Mouse (Mus musculus): ENCODE data around the gene Grik3. TPM values are rescaled to one million over a fixed set of nuclear protein-coding genes. Genes with fewer than 3 reads are reported as not detected.

Grik3 gene
- polyA plus RNA-seq, 1 experiment from 2014 or later, result not detected

DNA sequence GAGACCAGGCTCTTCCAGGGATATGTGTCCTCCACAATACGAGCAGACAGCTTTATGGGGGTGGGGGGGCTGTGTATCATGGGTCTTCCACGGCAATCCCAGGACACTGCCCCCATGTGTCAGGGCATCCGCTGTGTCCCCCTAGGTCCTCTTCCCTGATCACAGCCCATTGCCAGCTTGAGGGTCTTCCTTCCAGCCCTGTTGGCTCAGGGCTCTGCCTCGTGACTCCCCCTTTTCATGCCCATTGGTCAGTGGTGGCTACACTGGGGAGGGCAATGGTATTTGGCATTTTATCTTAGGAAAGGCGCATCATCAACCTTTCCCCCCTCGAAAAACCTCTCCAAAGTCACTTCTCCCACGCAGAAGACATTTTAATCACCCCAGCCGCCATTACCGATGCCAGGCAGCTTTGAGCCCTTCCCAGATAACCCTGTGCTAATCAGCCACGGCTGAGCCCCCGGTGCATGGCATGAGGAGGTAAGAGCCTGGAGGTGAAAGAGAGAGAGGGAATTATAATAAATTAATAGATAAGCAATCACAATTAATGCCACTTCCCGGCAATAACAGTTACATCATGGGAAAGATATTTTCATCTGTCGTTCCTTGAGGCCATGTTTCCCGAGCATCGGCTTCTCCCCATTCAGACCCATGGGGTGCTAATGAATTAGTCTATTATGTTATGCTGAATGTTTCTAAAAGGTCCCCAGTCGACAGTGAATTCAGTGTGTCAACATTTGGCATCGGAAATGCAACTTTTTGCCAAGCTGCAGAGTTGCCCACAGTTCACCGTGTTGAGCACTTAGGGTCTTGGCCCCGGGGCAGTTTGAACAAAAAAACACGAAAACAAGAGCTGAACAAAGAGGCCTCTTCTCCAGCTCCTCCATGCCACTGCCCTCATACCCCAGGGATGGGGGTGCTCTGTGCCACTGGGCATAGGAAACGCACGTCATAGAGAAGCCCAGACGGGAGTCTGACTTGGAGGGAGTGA is 154.4 kb downstream of the Grik3 start:
- 88% methylated on average over 23 of the region's 23 CpGs for WGBS (ENCODE audit: missing documents)
- Histone ChIP-seq H3K4me3 (ENCODE audit: inconsistent target) (no peak overlapping the region), H3K36me3 (ENCODE audit: inconsistent target) (no peaks in the 10 kb centered on the region), H3K79me2 (ENCODE audit: inconsistent target) (no peaks in the 10 kb centered on the region), H3K27ac (no peak overlapping the region)

DNA sequence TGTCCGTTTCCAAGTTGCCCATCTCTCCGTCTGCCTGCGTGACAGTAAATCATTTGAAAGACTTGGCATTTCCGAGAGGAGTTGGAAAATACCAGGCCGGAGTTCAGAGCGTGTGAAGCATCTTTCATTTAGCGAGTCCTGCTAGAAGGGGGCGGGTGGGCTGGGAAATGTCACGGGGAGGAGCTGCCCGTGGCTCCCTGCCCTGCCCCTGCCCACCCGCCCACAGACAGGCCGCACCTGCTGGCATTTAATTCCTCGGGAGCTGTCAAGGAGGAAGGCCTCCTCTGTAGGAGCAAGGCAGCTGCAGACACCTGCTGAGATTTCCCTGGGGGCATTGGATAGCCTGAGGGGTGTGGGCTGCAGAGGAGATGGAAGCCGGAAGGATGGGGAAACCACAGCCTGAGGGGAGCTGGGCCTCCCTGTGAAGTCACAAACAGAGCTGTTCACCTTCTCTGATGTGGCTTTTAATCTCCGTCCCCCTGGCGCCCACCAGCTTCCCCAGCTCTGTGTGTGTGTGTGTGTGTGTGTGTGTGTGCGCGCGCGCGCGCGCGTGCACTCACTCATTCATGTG is 161.3 kb downstream of the Grik3 start:
- Histone ChIP-seq H3K36me3 (ENCODE audit: inconsistent target) (no peaks in the 10 kb centered on the region), H3K4me3 (ENCODE audit: inconsistent target) (no peak overlapping the region), H3K79me2 (ENCODE audit: inconsistent target) (no peaks in the 10 kb centered on the region), H3K27ac (no peak overlapping the region)
- WGBS (ENCODE audit: missing documents), result 16% methylated on average over 16 of the region's 24 CpGs

DNA sequence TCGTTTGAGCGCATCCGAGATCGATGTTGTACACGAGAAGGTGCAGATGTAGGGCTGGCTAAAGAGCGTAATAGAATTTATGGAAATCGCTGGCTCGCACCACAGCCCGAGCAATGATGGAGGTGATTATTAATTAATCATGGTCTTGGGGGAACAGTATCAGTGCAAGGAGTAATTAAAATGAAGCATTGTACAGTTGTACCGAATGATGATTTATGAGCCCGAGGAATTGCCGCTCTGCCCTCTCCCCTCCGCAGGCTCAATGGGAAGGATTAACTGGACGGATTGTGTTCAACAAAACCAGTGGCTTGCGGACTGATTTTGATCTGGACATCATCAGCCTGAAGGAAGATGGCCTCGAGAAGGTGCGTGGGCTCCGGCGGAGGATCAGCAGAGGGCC is 165.5 kb downstream of the Grik3 start:
- H3K4me3 ChIP-seq (ENCODE audit: inconsistent target), result no peak overlapping the region
- no peak overlapping the region for H3K27ac ChIP-seq
- H3K79me2 ChIP-seq (ENCODE audit: inconsistent target), result no peaks in the 10 kb centered on the region
- 95% methylated on average over 19 of the region's 19 CpGs for WGBS (ENCODE audit: missing documents)
- no peaks in the 10 kb centered on the region for H3K36me3 ChIP-seq (ENCODE audit: inconsistent target)

DNA sequence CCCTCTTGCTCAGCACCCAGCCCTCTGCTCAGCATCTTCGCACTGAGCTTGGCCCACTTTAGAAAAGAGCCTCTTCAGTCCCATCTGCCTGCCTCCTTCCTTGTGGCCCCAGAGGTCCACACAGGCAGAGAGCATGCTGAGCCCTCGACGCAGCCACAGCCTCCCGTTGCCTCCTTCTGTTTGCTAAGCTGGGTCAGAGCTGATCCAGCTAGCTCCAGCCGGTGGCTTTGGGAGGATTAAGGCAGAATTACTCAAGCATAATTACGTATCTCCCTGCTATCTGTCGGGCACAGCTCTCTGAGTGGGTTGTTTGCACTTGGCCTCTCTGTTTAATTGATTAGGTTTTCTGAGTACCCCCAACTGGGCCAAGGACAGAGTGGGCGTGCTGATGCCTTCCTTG is 167.9 kb downstream of the Grik3 start:
- H3K27ac ChIP-seq, result no peak overlapping the region
- no peaks in the 10 kb centered on the region for H3K79me2 ChIP-seq (ENCODE audit: inconsistent target)
- H3K36me3 ChIP-seq (ENCODE audit: inconsistent target), result no peaks in the 10 kb centered on the region
- WGBS (ENCODE audit: missing documents), result 93% methylated on average over 8 of the region's 8 CpGs
- no peak overlapping the region for H3K4me3 ChIP-seq (ENCODE audit: inconsistent target)

DNA sequence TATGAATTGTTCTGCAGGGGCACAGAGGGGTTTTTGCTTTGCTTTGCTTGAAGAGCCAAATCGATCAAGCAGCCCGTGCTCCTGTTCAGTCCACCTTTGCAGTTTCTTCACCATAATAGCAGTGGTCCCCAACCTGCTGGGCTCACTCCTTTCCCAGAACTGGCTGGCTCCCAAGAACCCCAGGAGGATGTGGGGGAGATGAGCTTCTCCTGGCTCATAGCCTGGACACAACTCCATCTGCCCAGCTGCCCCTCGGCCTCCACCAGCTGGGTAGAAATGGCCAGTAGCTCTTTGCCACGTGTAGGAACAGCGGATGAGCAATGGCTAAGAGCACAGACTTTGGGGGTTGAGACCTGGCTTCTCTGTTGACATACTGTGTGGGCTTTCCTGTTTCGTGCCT is 171.5 kb downstream of the Grik3 start:
- Histone ChIP-seq H3K27ac (no peak overlapping the region), H3K79me2 (ENCODE audit: inconsistent target) (no peaks in the 10 kb centered on the region), H3K36me3 (ENCODE audit: inconsistent target) (no peaks in the 10 kb centered on the region), H3K4me3 (ENCODE audit: inconsistent target) (no peak overlapping the region)
- 85% methylated on average over 6 of the region's 6 CpGs for WGBS (ENCODE audit: missing documents)

DNA sequence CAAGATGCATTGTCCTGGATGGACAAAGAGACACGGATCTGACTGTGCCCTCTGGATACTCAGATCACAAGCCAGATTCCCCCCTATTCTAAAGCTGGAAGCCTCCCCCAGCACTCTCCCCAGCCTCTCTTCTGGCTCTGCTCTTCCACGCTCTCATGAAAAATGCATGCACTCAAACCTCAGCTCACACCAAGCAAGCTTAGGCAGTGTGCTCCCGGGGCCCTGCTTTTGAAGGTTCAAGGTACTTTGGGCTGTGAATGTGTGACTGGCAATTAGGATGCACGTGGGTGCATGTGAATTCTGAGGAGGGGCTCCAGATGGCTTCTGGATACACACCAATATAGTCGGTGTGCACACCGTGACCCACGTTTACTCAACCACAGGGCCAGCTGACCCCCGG is 172.8 kb downstream of the Grik3 start:
- 88% methylated on average over 8 of the region's 8 CpGs for WGBS (ENCODE audit: missing documents)
- Histone ChIP-seq H3K36me3 (ENCODE audit: inconsistent target) (no peaks in the 10 kb centered on the region), H3K79me2 (ENCODE audit: inconsistent target) (no peaks in the 10 kb centered on the region), H3K4me3 (ENCODE audit: inconsistent target) (no peak overlapping the region), H3K27ac (no peak overlapping the region)

DNA sequence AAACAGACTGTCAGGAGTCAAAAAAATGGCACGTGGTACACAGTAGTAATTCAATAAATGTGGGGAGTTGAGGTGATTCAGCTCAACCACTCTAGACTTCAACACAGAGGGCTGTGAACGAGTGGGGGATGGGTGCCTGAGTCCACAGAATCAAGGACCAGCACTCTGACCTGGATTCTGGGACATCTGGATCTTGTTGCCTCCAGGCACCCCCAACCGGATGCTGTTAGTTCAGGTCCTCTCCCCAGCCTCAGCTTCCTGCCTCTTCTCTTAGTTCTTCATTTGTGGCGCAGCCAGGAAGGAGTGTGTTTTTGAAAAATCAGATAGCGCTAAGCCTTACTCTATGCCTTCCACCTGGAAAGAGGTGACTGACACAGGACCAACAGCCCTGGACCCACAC is 175.5 kb downstream of the Grik3 start:
- H3K27ac ChIP-seq, result no peak overlapping the region
- H3K36me3 ChIP-seq (ENCODE audit: inconsistent target), result no peaks in the 10 kb centered on the region
- no peaks in the 10 kb centered on the region for H3K79me2 ChIP-seq (ENCODE audit: inconsistent target)
- no peak overlapping the region for H3K4me3 ChIP-seq (ENCODE audit: inconsistent target)
- WGBS (ENCODE audit: missing documents), result 8% methylated on average over 5 of the region's 5 CpGs

DNA sequence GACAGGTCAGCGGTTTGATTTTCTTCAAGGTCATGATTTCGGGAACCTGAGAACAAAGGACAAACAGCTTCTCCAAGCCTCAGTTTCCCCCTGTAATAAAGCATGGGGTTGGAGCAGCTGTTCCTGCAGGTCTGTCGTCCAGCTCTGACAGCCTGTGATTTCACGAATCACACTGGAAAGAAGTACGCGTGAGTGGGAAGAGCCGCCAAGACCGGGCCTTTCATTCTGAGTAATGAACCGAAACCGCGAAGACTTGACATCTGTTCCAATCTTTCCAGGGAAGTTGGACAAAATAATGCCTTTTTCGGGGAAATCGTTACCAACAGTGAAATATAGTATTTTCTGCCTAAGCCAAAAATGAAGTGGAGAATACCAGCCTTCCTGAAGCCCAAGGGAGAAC is 191.5 kb downstream of the Grik3 start:
- Histone ChIP-seq H3K4me3 (ENCODE audit: inconsistent target) (no peak overlapping the region), H3K79me2 (ENCODE audit: inconsistent target) (no peaks in the 10 kb centered on the region), H3K27ac (no peak overlapping the region), H3K36me3 (ENCODE audit: inconsistent target) (no peaks in the 10 kb centered on the region)
- WGBS (ENCODE audit: missing documents), result 96% methylated on average over 13 of the region's 13 CpGs

DNA sequence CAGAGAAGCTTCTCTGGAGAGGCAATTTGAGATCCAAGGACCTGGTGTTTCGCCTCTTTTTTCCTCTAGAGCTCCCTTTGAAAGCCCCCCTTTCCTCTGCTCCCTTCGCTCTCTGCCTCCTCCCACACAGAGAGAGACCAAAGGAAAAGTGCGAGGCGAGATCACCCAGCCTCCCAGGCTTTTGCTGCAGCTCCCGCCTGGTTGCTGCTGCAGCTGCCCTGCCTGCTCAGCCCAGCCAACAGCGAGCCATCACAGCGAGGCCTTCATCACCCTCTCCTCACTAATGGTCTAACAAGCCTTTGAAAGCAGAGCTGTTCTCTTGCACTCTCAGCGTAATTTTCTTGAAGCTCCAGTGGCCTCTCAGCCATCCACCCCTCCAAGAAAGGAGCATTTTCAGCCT is 196.6 kb downstream of the Grik3 start:
- Histone ChIP-seq H3K36me3 (ENCODE audit: inconsistent target) (no peaks in the 10 kb centered on the region), H3K4me3 (ENCODE audit: inconsistent target) (no peak overlapping the region), H3K79me2 (ENCODE audit: inconsistent target) (no peaks in the 10 kb centered on the region), H3K27ac (no peak overlapping the region)
- WGBS (ENCODE audit: missing documents), result 37% methylated on average over 8 of the region's 8 CpGs

DNA sequence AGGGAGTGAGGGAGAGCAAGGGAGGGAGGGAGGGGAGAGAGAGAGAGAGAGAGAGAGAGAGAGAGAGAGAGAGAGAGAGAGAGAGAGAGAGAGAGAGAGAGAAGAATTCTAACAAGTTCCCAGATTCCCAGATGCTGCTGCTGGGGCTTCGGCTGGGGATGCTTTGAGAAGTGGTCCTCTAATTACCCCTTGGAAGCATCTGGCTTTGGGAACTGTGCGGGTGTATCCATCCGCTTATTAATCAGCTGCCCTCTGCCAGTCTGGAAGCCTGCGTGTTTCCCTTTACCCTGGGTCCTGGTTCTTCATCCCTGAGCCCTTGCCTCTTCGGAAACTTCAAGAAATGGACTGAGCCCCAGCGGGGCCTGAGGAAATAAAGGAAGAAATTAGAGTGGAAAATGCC is 204.9 kb downstream of the Grik3 start:
- Histone ChIP-seq H3K27ac (no peak overlapping the region), H3K79me2 (ENCODE audit: inconsistent target) (no peaks in the 10 kb centered on the region), H3K36me3 (ENCODE audit: inconsistent target) (no peaks in the 10 kb centered on the region), H3K4me3 (ENCODE audit: inconsistent target) (no peak overlapping the region)
- WGBS (ENCODE audit: missing documents), result 56% methylated on average over 6 of the region's 6 CpGs

DNA sequence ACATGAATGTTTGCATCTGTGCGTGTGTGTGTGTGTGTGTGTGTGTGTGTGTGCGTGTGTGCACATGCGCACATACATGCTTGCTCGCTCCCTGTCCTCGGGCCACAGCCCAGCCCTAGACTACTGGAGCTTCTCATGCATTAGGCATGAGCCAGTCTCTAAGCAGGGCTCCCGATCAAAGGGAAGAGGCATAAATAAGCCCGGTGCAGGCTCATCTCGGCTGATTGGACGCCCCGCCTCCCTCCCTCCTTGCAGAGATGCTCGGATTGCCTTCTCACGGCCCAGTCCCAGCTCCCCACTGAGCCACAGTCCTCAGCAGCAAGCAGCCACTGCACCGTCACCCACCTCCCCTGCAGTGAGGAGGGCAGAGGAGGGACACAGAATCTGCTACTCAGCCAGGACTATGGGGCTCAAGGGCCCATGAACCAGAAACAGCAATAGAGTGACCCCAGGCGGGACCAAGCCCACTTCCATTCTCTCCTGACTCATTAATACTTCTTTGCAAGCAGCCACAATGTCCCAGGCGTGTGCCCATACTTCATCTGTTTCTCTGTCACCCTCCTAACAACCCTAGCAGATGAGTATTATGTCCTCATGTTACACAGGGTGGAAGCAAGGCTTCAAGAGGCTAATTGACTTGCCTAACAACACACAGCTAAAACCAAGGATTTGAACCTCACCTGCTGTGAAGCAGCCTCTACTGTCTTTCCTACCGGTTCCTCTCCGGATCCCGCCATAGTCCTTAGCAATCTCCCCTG is 205.9 kb downstream of the Grik3 start:
- no peaks in the 10 kb centered on the region for H3K36me3 ChIP-seq (ENCODE audit: inconsistent target)
- WGBS (ENCODE audit: missing documents), result 29% methylated on average over 16 of the region's 18 CpGs
- H3K79me2 ChIP-seq (ENCODE audit: inconsistent target), result no peaks in the 10 kb centered on the region
- H3K27ac ChIP-seq, result no peak overlapping the region
- no peak overlapping the region for H3K4me3 ChIP-seq (ENCODE audit: inconsistent target)

DNA sequence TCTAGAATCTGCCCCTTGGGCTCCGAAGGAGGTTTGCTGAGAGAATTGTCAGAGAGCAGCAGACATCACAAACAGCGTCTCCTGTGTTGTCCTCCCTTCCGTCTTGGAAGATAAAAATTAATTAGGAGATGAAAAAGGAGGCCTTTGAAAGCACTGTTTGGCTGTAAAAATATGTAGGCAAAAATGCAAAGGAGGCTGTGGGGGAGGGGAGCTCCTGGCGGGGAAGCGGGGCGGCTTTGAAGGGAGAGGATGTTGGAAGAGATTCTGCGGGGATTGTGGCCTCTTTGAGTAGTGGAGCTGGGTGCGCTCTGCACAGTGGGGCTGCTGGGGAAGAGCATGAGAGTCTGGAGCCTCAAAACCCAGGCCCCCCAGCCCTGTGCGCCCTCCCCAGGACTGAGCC is 207.1 kb downstream of the Grik3 start:
- no peaks in the 10 kb centered on the region for H3K36me3 ChIP-seq (ENCODE audit: inconsistent target)
- no peak overlapping the region for H3K27ac ChIP-seq
- H3K79me2 ChIP-seq (ENCODE audit: inconsistent target), result no peaks in the 10 kb centered on the region
- H3K4me3 ChIP-seq (ENCODE audit: inconsistent target), result no peak overlapping the region
- 27% methylated on average over 9 of the region's 9 CpGs for WGBS (ENCODE audit: missing documents)

DNA sequence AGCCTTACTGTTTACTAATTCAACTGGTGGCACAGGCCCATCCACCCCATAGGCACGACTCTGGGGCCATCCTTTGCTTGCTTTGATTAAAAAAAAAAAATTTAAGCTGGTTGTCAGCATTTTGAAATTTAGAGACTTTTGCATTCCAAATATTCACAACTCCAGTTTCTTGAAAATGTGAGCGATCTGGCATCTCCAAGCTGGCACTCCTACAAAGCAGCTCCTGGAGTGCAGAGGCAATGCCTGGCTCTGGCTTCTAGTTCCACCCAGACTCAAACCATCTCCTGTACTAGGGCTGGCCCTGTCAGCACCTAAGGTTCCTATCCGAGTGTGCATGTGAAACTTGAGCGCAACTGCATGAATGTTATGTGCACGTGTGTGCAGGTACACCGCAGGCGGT is 208.6 kb downstream of the Grik3 start:
- WGBS (ENCODE audit: missing documents), result 87% methylated on average over 6 of the region's 7 CpGs
- Histone ChIP-seq H3K27ac (no peak overlapping the region), H3K4me3 (ENCODE audit: inconsistent target) (no peak overlapping the region), H3K36me3 (ENCODE audit: inconsistent target) (no peaks in the 10 kb centered on the region), H3K79me2 (ENCODE audit: inconsistent target) (no peaks in the 10 kb centered on the region)

DNA sequence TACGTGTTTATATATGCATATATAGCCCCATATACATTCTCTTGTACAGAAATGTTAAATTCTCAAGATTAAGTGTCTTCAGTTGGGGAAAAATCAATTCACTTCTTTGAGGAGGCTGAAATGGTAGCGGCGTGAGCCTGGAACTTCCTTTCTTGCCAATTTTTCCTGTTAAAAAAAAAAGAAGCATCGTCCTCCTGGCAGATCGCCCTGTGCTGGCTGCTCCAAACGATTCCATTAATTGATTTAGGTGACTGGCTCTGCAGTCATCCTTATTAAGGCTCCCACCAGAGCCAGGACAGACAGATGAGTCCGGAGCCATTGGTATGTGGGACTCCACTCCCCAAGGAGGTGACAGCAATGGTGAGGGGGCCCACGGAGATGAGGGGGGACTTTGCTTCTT is 209.8 kb downstream of the Grik3 start:
- WGBS (ENCODE audit: missing documents), result 71% methylated on average over 8 of the region's 8 CpGs
- H3K4me3 ChIP-seq (ENCODE audit: inconsistent target), result no peak overlapping the region
- no peaks in the 10 kb centered on the region for H3K36me3 ChIP-seq (ENCODE audit: inconsistent target)
- H3K79me2 ChIP-seq (ENCODE audit: inconsistent target), result no peaks in the 10 kb centered on the region
- H3K27ac ChIP-seq, result no peak overlapping the region
